Mouse (Mus musculus) mesoderm, embryonic 11.5 days (tissue): ENCODE results near the gene Cyth4.

ENCODE experiments used
- DNase-seq: peaks from one replicate; pipeline ENCODE4 v3.0.0-alpha.2; 2012; ENCODE audit warnings: low read depth, low spot score

The Cyth4 gene

DNA sequence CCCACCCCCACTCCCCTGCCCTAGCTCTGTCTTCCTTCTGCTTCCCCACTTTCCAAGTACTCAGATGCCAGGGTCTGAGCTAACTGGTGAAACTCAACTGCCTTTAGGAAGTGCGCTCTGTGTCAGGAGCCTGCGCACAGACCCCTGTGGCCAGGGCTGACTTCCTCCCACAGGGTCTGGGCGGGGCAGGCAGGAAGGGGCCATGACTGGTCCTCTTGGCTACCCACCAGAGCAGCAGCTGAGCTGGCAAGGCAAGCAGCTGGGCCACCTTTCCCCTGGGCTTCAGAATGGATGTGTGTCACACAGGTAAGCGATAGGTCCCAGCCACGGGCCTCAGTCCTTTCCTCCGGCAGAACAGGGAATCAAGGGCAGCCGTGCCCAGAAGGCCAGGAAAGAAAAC, at the start of gene Cyth4:
Cyth4 (plus strand) TSS at position 134 of the 400 bp plus-strand sequence.
- no peak for DNase-seq

DNA sequence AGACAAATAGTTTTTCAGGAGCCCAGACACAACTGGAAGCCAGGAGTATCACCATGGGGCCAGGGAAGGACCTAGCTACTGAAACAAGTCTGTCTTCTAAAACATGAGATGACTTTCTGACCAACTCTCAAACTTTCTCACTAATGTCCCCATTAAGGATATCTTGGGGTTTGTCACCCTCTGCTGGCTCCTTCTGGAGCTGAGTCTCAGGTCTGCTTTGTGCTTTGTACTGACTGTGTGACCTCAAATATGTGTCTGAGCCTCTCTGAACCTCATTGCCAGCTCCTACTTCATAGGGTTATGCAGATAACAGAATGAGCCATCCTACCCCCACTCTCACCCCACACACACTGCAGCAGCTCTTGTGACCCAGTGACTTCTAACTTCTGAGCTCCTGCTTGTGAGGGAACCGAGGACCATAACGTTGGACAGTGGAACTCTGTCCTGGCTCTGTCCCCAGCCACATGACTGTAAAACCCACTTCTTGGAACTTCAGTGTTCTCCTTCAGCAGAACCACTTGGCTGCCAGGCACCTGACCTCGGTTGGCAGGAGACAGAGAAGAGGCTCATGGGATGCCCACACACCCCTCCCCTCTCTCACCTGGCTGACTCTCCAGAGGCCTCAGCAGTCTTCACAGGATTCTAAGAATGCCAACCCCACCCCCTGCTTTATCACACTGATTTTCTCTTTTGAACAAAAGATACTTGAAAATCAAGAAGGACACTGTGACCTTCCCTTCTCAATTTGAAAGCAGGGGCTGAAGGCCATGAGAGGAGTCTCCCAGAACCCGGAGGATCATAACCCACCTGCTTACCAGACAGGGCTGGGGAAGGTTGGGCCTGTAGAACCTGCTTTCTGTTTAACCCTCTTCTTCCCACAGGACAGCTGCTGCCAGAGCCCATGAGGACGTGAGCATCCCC, 49.2 kb upstream of the Cyth4 start:
- no peak for DNase-seq

DNA sequence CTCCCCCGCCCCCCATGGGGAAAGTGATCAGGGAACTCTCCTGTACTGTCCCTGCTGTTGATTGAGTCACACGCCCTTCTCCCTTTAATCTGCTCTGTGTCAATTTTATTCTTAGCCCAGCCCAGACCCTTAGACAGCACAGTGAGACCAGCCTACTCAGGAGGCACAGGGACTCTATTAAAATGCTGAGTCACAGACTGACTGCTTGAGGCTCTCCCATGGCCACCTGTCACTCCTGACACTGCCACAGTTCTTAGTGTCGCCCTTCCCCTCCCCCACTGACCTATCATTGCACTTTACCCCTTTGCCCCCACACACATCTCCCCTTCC, 48.5 kb upstream of the Cyth4 start:
- peak; percentile 16 for DNase-seq

DNA sequence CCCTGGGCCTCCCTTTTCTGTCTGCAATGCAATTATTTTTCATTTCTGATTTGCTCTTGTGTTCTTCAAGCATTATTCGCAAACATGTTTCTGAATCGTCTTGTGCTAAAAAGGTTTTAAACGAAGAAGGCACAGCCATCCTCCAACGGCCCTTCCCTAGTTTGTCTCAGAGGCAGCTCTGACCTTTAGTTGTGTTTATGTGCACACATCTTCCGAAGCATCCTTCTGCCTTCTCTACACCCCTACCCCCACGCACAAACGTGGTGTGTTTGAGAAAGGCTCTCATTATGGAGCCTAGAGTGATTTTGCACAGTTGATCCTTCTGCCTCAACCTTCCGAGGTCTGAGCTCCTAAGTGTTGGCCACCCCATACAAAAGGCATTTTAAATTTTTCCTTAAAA, 48.1 kb upstream of the Cyth4 start:
- DNase-seq, result no peak

DNA sequence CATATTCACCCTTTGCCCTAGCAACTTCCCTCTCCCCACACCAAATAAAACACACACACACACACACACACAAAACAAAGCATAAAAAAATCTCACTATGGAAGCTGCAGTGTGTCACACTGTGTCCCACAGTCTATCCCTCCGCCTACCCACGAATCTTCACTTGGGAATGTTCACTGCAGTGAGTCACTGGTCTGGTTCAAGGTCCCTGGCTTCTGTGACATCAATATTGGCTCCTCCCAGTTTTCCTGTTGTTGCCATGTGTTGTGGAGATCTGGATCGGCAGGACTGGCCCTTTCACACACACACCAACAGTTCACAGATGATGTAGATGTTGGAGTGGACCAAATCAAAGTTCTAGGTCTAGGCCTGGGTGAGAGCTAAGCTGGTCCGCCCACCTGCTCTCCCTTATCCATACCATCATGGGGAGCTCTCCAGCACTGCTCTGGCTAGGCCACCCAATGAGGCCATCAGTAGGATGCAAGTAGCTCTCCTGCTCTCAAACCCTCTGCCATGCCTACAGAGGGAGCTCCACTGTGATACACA, 47.6 kb upstream of the Cyth4 start:
- no peak for DNase-seq

DNA sequence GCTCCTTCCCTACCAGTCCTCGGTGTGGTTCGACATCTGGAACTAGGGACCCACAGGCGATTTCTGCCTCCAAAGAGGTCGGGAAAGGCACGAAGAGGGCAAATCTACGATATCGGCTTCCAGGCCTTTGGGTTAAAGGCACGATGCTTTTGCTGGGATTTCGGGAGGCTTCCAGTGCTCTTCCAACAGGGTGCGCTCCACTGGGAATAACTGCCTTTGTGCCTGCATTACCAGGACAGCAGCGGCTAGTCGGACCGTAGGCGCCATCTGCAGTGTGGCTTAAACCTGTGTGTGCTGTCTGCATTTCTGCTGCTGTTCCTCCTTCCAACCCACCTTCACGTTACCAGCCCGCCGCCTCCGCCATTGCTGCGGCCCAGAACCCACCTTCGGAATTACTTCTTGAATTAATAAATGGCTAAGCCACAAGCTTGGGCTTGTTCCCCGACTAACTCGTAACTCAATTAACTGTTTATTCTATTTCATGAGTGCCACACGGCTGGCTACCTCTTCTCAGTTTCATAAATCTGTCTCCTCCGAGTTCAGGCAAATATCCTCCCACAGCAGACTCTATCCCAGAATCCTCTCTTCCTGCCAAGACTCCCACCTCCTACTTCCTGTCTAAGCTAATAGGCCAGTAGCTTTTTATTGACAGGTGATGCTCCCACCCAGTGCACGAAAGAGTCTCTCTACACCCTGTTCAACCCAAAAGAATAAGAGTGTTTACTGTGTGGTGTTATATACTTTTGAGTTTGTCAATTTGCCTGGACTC, 42.1 kb upstream of the Cyth4 start:
- DNase-seq, result no peak

DNA sequence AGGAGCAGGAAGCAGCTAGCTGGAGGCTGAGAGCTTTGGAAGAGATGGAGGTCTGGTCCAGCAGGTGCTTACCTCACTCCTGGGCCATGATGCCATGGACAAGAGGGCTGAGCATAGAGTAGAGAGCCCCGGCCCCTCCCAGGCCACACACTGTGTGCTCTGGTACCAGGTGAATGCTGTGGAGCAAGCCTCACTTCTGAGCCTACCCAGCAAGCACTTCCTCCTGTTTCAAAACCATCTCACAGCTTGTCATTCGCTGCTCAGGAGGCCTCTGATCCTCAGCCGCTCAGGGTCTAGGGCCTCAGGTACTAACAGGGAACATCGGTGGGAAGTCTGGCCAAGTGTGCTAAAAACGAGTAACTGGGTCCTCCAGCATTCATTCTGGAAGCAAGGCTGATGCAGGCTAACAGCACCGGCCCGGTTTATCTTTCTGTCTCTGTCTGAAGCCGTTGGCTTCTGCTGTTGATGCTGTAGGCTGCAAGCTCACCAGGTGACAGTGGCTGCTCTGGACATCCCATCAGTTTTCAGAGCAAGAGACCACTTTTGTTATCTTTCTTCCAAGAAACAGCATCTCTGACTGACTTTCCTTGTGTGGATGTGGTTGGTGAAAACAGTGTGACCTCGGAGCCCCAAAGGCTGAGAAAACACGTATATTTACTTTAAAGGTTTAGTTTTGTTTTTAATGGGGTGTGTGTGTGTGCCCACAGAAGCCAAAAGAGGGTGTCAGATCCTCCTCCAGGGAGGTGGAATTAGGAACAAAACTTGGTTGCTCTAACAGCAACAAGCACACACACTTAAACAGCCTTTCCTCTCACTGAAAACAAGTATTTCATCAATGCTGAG, 38.9 kb upstream of the Cyth4 start:
- DNase-seq, result no peak

DNA sequence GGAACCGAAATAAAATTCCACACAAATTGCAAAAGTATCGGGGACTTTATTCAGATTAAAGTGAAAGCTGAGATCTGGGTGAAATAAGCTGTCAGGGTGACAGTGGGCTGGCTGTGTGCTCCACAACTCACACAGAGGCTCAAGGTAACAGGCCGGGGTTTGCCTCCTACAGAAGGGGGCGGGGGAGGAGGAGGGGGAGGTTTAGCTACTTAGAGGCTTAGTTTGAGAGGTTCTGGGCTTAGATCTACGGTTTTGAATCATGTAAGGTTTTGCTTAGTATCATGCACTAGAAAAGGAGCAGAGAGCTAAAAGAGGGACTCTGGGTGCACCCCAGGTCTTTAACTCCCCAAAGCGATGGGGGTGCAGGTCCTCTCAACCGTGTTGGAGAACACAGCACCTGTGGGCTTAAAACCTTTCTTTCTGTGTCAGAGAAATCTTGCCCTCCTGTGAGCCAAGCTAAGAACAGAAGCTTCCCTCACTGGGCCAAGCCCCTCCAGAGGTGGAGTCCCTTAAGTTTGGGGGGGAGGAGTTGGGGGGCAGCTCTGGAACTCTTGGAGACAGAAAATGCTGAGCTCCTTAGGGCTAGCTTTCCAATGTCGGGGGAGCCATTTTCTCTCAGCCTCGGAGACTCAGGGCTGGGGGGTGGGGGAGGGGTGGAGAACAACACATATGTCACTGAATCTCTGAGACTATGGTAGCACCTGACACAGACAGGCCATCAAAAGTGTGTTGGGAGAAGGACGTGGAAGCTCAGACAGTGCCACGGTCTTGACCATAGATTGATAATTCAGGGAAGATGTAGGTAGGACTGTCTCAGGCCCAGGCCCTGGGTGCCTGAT, 37.5 kb upstream of the Cyth4 start:
- no peak for DNase-seq

DNA sequence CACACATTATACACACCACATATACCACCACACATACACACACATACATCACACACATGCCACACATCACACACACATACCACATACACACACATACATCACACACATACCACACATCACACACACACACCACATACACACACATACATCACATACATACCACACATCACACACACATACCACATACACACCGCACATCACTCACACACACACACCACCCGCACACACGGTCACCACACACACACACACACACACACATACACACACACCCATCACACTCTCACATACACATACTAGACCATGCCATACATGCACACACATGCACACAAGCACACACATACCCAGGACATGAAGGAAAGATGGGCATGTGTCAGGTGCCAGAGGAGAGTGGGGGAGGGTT, 33.5 kb upstream of the Cyth4 start:
- DNase-seq, result no peak

DNA sequence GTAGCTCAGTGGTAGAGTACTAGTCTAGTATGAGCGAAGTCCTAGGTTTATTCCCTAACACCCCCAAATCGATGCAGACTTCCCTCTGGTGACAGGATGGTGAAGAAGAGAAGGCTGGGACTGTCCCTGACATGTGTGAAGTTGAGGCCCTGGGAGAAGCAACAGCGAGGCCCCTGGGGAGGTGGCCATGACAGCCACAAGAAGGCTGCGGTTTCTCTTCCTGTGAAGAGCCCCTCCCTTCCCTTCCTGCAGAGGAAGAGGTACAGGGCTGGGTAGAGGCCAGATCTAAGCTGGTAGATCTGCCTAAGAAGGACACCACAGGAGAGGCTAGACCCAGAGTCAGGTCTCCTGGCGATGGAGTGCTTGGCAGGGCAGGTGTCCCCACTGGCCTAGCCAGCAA, 32.9 kb upstream of the Cyth4 start:
- no peak for DNase-seq

DNA sequence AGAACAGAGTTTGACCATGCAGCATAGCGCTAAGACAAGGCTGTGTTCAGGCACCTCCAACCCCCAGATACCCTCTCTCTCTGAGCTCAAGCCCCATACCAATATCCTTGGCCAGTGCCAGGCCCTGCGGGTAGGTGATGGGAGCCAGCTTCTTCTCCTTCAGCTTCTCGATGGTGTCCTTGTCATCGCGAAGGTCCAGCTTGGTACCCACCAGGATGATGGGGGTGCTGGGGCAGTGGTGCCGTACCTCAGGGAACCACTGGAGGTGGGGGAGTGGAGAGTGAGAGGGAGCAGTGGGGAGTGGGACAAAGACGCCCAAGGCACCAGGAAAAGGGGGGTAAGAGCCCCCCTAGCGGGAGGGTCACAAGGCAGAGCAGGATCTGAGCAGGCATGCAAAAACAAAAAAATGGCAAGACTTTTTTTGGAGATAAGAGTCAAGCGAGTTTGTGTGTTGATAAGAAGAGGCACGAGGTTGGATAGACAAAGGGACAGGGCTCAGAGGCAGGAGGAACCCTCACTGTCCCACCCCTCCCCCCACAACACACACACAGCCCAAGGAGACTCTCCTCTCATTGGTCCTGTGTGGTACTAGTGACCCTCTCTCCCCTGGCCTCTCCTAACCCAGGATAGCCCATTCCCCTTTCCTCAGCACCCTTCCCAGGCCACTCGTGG, 31.9 kb upstream of the Cyth4 start:
- DNase-seq, result no peak

DNA sequence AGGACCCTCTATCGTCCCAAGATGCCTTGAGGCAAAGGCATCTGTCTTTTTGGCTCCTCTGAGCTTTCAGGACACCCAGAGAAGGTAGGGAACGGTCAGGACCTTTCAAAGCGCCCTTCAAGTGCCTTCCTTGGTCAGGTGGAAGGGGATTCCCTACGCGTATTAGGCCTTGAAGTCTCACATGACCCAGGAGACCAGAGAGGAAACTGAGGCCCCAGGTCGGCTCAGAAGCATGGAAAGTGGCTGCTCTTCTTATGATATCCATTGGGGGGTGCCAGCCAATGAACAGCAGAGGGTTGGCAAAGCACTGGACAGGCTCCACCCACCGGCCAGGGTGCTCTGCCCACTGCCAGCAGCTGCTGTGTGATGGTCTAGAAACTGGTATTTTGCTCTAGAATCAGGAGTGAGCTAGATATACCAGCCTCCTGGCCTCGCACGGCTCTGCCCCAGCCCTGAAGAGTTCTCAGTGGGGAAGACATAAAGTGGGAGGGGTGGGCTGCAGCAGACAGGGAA, 29.2 kb upstream of the Cyth4 start:
- DNase-seq, result no peak

DNA sequence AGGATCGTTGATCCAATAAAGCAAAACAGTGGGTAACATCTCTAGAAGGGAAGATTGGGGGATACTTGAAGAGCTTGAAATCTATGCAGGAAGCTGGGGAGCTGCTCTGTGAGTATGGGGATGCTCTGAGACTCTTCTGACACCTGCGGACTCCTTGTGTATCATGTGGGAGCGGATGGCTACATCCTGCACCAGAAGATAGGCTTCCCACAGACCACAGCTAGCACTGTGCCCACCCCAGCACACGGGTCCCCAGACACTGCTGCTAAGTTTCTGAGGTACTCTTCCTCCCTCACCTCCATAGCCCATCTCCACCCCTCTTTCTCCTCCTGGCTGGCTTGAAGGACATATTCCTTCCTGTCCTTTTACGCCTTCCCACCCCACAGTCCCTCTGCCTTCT, 26.7 kb upstream of the Cyth4 start:
- no peak for DNase-seq

DNA sequence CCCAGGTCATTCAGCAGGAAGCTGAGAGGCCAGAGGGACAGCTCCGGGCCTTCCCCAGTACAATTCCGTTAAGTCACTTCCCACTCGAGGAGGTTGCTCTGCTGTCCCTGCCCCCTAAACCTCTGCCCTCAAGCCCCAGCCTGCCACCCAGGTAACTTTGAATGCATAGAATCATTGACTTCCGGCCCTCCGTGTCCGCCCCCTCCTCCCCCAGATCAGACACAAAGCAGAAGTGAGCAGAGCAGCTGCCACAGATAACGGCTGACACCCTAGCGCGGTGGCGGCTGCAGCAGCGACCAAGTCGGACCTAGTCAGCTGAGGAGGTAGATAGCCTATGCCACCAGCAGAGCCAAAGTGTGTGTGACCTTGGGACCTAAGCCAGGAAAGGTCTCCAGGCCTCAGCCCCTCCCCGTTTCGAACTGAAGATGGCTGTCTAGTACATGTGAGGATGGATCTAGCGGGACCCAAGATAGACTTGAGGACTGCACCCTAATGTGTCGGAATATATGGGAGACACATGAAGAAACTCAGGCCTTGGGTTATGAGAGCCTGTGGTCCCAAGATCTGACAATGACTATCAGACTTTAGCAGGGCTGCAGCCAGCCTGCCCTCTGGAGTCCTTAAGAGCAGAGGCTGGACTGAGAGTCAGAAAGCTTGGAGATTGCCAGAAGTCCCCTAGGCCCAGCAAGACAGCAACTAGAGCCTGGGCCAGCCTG, 25.1 kb upstream of the Cyth4 start:
- no peak for DNase-seq

DNA sequence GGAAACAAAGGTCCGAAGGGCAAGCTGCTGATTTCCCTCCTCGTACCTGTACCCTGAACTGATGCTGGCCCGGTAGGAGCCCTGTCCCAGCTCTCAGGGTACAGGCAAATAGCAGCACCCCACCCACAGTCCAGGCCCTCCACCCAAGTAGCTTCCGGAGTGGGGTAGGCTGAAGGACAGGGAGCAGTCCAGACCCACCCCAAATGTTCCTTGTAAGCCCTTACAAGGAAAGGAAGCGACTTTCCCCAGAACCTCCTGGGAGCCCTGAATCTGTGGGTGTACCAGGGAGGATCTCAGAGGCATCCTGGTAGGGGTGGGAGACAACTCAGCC, 24.6 kb upstream of the Cyth4 start:
- no peak for DNase-seq

DNA sequence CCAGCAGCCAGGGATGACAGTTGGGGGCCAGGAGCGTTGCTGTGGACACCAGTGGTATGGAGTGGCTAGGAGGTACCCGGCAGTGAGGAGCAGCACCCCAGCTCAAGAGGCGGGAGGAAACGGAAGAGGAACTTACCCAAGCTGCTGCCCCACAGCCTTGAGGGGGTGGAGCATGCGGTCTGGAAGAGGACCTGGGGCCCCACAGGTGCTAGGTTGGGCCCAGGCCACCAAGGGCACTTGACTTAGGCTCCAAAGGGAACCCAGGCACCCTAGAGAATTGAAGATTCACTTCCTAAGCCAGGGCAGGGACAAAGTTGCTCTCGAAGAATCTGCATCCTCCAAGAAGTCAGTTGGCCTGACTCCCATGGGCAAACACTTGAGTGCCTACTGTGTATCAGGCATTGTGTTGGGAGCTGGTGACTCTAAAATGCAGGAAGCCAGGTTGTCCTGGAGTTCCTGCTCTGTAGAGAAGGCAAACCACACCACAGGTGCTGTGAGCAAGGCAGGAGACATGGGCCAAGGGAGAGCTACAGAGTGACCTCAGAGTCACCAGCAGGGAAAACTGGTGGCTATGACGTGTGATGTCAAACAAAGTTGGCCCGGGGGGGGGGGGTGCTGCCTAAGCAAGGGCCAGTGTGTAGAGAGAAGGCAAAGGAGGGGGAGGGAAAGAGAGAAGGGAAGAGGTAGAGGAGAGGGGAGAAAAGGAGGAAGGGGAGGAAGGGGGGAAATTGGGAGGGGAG, 24.0 kb upstream of the Cyth4 start, which contains the start of gene Rac2:
Rac2 (minus strand) TSS at position 126 of the 740 bp plus-strand sequence.
- DNase-seq, result no peak

DNA sequence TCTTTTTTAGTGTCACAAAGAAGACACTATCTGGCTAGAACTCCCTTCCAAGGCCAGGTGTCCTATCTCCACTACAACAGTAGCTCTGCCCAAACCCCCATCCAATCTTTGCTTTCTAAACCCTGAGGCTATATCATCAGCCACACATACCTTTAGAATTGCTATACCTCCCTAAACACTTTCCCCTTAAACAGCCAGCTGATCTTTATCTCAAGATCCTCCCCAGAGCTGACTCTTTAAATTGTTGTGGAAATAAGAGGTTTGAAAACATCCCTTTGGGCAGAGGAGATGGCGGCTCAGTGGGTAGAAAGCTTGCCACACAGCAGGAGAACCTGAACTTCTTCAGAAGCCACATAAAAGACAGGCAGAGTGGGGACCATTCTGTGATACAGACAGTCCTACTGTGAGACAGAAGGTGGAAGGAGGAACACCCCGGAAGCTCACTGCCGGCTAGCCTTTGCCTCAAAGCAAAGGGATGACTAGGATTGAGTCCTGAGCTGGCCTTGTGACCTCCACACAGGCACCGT, 20.5 kb upstream of the Cyth4 start:
- DNase-seq, result no peak

DNA sequence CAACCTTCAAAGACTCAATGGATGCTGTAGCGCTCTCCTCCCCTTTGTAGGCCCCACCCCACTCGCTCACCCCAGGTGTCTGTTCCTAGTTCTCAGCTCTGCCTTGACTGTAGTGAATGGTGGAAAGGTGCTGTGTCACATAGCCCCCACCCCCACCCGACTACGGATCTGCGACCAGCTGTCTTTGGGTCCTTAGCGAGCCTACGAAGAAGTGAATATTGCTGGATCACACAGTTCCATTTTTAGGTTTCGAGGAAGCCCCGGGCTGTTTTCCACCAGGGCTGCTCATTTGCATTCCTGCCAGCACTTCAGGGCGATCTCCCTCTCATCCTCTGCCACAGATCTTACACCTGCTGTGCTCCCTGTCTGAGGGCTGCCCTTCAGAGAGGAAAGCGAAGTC, 13.5 kb upstream of the Cyth4 start:
- DNase-seq, result no peak

DNA sequence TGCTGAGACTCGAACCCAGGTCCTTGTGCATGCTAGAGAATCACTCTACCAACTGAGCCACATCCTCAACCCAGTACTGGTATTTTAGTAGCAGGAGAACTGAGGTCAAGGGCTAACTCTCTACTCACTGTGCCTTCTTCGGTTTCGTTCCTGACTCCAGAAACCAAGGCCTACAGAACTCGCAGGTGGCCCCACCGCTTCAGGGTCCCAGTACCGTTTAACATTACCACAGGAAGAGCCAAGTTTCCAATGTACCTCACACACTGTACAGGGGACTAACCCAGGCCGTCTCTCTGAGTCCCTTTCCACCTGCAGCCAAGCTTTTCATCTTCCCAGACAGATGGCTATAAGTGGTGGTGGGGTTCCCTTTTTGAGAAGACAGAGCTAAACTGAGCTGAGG, 11.4 kb upstream of the Cyth4 start:
- no peak for DNase-seq
